Mouse (Mus musculus): ENCODE results near the gene Bsx. TPM values are rescaled to one million over a fixed set of nuclear protein-coding genes. Genes with fewer than 3 reads are reported as not detected.

Gene Bsx
- polyA plus RNA-seq, 1 experiment: not detected

DNA sequence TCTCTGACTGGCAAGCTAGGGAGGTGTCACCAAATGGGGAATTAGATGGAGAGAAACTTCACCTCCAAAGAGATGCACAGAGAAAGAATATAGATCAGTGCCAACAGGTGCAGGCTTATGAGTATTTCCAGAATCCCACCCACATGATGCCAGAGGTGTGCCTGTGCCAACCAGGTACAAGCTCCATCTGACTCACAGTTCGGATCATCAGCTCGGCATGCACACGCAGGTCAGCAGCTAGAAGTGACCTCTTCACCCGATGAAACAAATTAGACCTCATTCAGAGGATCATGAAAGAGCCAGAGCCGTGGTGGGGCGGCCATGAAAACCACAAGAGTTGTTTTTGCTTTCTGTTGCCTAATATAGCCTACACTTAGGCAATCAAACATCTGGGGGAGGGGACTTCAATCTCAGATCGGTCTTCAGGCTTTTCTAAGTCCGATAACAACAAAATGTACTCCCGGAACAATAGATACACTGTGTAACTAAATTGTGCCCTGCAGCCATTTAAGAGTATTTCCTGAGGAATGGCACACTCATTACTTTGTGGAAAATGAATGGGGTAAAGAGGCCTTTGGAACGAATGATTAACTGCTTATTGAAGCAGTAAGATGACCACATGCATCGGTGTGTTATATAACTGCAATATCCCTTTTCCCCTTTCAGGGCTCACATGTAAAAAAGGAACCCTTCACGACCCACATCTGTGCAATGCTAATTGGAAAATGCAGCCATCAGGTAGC lies 44.1 kb downstream of the Bsx start:
- Histone ChIP-seq H3K4me2 (ENCODE audit: low read depth) (no peak overlapping the region), H3K4me3 (no peak overlapping the region), H3K79me2 (ENCODE audit: control insufficient read depth, insufficient read depth) (no peaks in the 10 kb centered on the region), H3ac (ENCODE audit: control insufficient read depth, insufficient read length) (no peak overlapping the region), H3K27me3 (ENCODE audit: control insufficient read depth, insufficient read depth, insufficient read length) (peaks cover 4% of the 10 kb centered on the region), H3K36me3 (ENCODE audit: control insufficient read depth, insufficient read depth) (no peaks in the 10 kb centered on the region)
- TF ChIP-seq E2F4 (IDR thresholded peaks at IDR 0.05; ENCODE audit: insufficient read depth): no peak
- no peak for TF ChIP-seq MAX (IDR thresholded peaks at IDR 0.05; ENCODE audit: low read depth)
- no peak for TF ChIP-seq REST (IDR thresholded peaks at IDR 0.05; ENCODE audit: insufficient read depth, insufficient read length)
- no peak for TF ChIP-seq MYOG (IDR thresholded peaks at IDR 0.05; ENCODE audit: control insufficient read depth in 1 of 3, insufficient read depth in 1 of 3, insufficient read length in 2 of 3, low read depth in 2 of 3)
- no peak for TF ChIP-seq POLR2A (IDR thresholded peaks at IDR 0.05; ENCODE audit: insufficient read length, low read depth)
- TF ChIP-seq POLR2AphosphoS2 (IDR thresholded peaks at IDR 0.05; ENCODE audit: insufficient read length, low read depth): no peak
- TF ChIP-seq SRF (IDR thresholded peaks at IDR 0.05; ENCODE audit: control insufficient read depth, insufficient read length, low read depth): no peak
- TF ChIP-seq CEBPB (IDR thresholded peaks at IDR 0.05; ENCODE audit: insufficient read depth, poor library complexity, severe bottlenecking): no peak
- TF ChIP-seq USF1 (IDR thresholded peaks at IDR 0.05; ENCODE audit: low read depth): no peak
- no peak for TF ChIP-seq TCF12 (IDR thresholded peaks at IDR 0.05; ENCODE audit: insufficient read depth, poor library complexity, severe bottlenecking)

DNA sequence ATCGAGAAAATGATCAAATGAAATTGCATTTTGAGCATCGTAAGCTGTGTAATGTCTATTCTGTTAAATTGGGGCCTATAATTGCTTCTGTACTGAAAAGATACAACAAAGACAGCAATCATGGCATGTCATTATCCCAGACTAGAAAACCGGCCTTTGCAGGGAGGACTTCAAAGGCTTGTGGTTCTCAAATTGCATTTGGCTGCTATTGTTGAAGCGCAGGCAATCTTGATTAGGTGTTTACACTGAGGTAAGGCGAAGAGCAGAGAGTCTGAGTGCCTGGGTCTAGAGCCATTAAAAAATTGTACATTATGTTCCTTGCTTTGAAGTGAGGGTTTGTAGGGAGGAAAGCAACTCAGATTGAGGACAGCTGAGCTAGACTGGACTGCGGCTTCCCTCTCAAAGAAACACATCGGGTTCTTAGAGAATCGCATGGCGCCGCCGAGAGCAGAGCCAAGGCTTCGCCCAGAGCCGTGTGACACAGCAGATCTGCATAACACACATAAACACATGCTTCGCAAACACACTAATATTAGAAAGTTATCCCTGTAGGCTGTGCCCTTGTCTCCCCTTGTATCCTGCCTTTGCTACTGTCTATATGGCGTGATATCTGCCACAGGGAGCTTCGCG lies 53.5 kb downstream of the Bsx start:
- Histone ChIP-seq H3K27me3 (ENCODE audit: control insufficient read depth, insufficient read depth, insufficient read length) (peaks cover 7% of the 10 kb centered on the region), H3K4me3 (no peak overlapping the region), H3ac (ENCODE audit: control insufficient read depth, insufficient read length) (no peak overlapping the region), H3K79me2 (ENCODE audit: control insufficient read depth, insufficient read depth) (no peaks in the 10 kb centered on the region), H3K4me2 (ENCODE audit: low read depth) (no peak overlapping the region), H3K36me3 (ENCODE audit: control insufficient read depth, insufficient read depth) (no peaks in the 10 kb centered on the region)
- TF ChIP-seq TCF3 (IDR thresholded peaks at IDR 0.05; ENCODE audit: insufficient read length, low read depth) (no peak), E2F4 (IDR thresholded peaks at IDR 0.05; ENCODE audit: insufficient read depth) (no peak), POLR2AphosphoS2 (IDR thresholded peaks at IDR 0.05; ENCODE audit: insufficient read length, low read depth) (no peak), MYOG (IDR thresholded peaks at IDR 0.05; ENCODE audit: control insufficient read depth in 1 of 3, insufficient read depth in 1 of 3, insufficient read length in 2 of 3, low read depth in 2 of 3) (no peak), MYOD1 (IDR thresholded peaks at IDR 0.05; ENCODE audit: control insufficient read depth in 1 of 3, insufficient read length in 2 of 3, low read depth in 2 of 3) (no peak), SRF (IDR thresholded peaks at IDR 0.05; ENCODE audit: control insufficient read depth, insufficient read length, low read depth) (no peak), CEBPB (IDR thresholded peaks at IDR 0.05; ENCODE audit: insufficient read depth, poor library complexity, severe bottlenecking) (no peak), USF1 (IDR thresholded peaks at IDR 0.05; ENCODE audit: low read depth) (no peak), MAX (IDR thresholded peaks at IDR 0.05; ENCODE audit: low read depth) (no peak), TCF12 (IDR thresholded peaks at IDR 0.05; ENCODE audit: insufficient read depth, poor library complexity, severe bottlenecking) (no peak)

Other genes starting within 250 kb of the Bsx start
- not detected for gene Gm21915, start 203.5 kb upstream of the Bsx start, polyA plus RNA-seq (2012; fragmentation: generic; extraction: Trizol)
- 3.8 TPM for gene Clmp, start 188.2 kb upstream of the Bsx start, polyA plus RNA-seq (2012; fragmentation: generic; extraction: Trizol)
- 797 TPM for gene Hspa8, start 73.1 kb upstream of the Bsx start, polyA plus RNA-seq (2012; fragmentation: generic; extraction: Trizol)
- not detected for gene Jhy, start 90.0 kb downstream of the Bsx start, polyA plus RNA-seq (2012; fragmentation: generic; extraction: Trizol)
- 0.14 TPM for gene Crtam, start 130.5 kb downstream of the Bsx start, polyA plus RNA-seq (2012; fragmentation: generic; extraction: Trizol)